Mouse (Mus musculus): ENCODE results near the gene Spdl1.

GRCm38 (mm10) chr11:34814767-34815166, 18.7 kb downstream of the Spdl1 start:
- TF ChIP-seq GATA1 (IDR thresholded peaks at IDR 0.05; ENCODE audit: low read length) (no peak), TAL1 (IDR thresholded peaks at IDR 0.05; ENCODE audit: low read length) (no peak)

Measured in erythroblast, embryonic 14.5 days (primary cell).